Mouse (Mus musculus) T-helper 1 cell (primary cell): ENCODE data around the gene Bptf.
"Not testable (repeated sequence)": the region's sequence is repeated elsewhere in the genome, so short reads cannot be mapped to it uniquely, and the experiment has no call there.

Experiments
- in situ Hi-C: fragments of 300-600 bp; cut with MboI, MseI; formaldehyde crosslinking; loops from one replicate; pipeline ENCODE4 v1.15.1; 2025; ENCODE audit warnings: high pct_unique_total_duplicates

Gene Bptf

DNA sequence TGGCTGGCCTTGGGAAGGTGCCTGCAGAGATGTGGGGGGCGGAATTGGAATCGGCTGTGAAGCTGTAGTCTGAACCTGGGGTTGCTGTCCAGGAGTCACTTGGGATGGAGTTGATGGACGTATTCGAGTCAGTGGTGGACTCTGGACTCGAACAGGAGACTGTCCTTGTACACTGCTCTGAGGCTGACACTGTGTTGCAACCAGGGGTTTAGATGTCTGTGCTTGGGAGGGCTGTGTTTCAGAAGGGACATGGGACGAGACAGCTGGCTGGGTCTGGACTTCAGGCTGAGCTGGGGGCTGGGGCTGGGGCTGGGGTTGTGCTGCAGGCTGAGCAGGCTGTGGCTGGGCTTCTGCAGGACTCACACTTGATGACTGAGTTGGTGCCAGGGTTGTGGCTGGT is 77.1 kb downstream of the Bptf start:
- in situ Hi-C loops, result loop anchor here (10.0 kb wide), 1 partner anchor 440 kb away; no protein-coding TSS in a partner anchor

DNA sequence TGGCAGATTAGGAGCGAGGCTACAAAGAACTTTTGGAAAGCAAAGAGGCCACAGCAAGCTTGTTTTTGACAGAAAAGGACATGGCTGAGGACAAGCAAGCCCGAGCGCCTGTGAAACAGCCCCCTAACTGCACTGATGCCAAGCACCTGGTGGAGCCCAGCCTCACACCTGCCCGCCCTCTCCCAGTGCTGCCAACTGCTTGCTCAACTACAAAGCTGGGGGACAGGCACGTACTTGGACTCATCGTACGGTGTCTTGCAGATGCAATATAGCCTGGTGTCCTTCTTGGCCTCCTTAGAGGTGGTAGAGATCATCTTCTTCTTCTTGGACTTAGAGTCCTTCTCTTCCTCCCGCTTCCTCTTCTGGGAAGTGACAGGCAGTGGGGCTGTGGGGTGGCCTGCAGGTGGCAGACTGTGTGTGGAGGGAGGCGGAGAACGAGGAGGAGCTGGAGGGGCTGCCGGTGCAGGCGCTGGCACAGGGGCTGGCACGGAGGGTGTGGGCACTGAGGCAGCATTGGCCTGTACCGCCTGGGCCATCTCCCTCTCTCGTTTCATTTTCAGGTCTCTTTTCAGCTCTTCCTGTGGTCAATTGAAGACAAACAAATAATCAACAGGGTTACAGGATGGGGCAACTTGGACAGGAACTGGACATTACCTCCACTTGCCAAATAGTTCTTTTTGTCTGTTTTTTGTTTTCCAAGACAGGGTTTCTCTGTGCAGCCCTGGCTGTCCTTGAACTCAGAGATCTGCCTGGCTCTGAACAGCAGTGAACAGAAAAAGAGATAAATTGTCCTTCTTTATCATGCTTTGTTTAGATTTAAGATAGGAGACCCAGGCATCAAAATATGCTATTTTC is 84.9 kb downstream of the Bptf start:
- in situ Hi-C loops, result loop anchor here (10.0 kb wide), 1 partner anchor 128 kb away; no protein-coding TSS in a partner anchor

DNA sequence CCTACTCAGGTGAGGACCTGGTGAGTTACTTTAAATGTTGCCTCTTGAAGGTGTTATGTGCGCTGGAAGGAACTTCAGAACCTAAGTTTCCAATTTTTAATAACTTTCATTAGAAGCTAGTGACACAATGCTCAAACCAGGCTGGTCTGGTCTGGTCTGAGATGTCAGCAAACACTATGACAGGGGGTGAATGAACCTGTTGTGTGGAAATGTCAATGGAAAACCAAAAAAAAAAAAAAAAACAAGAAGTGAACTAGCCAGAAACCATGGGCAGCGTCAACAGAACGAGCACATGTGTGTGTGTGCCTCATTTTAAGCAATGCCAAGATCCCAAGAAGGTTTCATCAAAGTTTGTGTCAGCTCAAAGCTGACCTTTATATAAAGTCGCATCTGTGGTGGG is 86.4 kb downstream of the Bptf start:
- in situ Hi-C loops, result loop anchor here (10.0 kb wide), 1 partner anchor 129 kb away; no protein-coding TSS in a partner anchor

DNA sequence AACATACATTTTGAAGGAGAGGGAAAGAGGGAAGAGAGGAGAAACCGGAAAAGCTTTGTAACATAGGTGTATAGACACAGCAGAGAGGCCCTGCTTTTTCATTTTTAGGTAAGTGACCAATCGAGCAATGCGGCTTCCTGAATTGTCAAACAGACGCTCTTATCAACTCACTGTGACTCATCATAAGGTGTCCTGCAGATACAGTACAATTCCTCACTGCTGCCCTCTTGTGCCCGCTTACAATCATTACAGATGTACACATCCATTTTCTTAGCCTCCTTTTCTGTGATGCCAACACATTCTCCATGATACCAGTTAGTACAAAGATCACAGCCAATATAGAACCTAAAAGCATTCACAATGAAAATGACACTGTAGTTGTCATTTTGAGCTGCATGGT is 87.6 kb downstream of the Bptf start:
- in situ Hi-C loops, result loop anchor here (10.0 kb wide), 1 partner anchor 130 kb away; no protein-coding TSS in a partner anchor

DNA sequence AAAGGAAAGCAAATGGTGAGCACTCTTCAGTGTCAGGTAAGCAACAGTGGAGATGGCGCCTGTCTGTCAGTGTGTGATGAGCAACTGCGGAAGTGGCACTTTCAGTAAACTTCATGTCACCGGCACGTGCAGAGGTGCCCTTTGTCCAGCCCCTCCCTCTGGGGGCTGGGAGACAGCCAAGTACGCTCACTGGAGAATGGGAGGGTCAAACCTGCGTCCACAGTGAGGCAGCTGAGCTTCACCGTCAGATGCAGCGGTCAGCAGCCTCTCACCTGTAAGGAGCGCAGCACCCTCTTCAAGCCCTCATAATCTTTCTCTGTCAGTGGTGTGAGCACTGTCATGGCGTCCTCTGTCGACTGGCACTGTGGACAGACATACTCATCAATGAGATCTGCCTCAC is 88.6 kb downstream of the Bptf start:
- in situ Hi-C loops, result loop anchor here (10.0 kb wide), 1 partner anchor 131 kb away; no protein-coding TSS in a partner anchor

DNA sequence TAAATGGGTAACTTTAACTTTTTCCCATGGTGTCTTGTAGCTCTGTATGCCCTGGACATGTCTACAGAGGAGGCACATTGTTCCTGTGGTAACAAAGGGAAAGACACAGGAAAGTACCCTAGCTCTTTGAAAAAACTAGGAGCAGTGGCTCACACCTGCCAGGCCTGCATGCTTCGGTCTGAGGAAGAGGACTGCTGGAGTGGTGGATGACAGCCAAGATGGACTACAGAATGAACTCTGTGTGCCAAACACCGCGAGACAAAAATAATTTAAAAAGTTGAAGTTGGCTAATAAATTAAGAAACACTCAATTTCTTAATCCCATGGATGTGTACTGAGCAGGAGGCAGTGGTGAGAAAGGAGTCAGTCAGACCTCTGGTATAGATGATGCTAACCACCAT is 90.5 kb downstream of the Bptf start:
- in situ Hi-C loops, result loop anchor here (10.0 kb wide), 1 partner anchor 133 kb away; no protein-coding TSS in a partner anchor

DNA sequence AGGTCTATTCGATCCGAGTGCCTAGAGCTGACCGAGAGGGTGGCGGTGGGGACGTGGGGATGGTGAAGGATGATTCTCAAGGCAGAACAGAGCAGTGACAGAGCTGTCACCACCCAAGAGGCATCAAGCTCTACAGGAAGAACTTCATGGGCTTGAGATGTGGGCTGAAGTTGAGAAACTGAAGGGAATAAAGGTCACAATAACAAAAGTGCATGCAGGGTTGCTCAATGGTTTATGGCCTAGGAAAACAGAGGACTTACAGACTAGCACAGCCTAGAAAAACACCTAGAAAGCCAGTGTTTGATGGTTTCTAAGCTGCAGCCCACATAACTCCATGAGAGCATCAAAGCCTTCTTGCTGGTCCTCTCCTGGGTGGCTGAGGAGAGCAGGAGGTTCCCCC is 92.5 kb downstream of the Bptf start:
- in situ Hi-C loops, result no loop called here

DNA sequence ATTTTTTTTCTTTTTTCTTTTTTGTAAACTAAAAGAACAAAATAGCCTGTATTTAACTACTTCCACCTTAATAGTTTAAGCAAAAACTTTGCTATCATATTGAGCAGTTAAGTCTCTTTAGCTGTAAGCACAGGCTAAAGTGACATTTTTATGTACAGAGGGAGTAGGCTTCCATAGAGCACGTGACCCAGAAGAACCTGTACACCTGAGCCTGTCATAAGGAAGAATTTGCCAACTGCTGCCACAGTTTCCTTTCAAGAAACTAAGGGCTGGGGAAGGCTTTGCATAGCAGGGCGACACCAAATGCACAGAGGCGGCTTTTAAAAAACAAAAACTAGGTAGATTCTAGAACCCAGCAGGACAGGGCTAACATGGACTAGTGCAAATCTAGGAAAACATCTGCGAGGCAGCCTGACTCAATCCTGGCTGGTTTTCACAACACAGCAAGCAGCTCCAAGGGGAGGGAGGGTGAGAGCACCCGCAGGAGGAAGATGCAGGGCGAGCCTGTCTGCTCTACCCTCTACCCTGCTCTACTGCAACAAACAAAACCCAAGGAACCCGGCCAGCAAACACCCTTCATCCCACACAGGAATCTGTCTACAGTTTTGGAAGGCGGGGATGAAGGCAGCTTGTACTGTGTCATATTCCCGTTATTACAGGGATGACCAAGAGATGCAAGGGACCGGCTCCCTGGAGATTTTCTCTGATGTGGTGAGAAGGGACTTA is 97.7 kb downstream of the Bptf start:
- in situ Hi-C loops, result no loop called here

DNA sequence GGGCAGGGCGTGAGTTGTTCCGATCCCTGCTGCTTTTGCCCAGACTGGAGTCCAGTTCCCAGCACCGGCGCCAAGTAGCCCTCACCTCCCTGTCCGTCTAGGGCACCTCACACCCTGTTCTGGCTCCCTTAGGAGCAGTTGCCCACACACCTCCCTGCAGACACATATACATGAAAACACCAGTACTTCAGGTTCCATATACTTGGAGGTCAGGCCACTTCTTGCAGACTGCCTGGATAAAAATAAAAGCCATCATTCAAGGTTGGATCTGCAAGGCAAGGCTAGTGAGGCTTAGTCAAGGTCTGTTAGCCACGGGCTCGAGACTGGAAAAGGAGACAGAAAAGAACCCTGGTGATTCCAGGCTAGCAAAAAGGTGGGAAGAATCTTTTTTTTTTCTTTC is 100.3 kb downstream of the Bptf start:
- in situ Hi-C loops, result no loop called here

DNA sequence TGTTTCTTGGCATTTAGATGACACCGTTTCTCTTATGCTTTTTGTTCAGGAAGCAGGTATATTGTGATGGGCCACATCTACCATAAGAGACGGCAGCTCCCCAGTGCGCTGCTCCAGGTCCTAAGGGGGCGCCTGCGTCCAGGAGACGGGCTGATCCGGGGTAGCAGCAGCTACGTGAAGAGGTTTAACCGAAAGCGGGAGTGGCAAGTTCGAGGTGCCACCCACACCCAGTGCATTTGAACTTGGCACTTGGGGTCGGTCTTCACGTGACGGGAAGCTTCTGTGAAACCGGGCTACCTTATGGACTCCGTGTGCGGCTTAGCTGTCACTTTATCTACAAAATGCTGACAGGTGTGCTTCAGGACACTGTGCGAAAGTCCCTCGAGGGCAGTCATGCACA is 102.4 kb downstream of the Bptf start:
- in situ Hi-C loops, result no loop called here

DNA sequence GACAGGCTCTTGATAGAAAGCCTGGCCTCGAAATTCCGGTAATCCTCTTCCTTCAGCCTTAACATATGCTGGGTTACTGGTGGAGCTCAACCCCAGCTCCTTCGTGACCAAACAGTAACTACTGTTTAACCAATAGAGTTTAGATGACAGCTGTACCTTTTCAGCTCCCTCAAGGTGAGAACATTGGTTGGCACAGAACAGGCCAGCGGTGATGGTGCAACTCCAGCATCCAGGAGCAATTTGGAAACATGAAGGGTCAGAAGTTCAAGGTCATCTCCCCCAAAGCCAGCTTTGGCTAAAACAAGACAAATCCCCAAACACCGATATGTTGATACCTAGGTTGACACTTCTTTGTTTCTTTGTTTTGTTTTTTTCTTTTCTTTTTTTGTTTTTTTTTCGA is 103.2 kb downstream of the Bptf start:
- in situ Hi-C loops, result no loop called here

DNA sequence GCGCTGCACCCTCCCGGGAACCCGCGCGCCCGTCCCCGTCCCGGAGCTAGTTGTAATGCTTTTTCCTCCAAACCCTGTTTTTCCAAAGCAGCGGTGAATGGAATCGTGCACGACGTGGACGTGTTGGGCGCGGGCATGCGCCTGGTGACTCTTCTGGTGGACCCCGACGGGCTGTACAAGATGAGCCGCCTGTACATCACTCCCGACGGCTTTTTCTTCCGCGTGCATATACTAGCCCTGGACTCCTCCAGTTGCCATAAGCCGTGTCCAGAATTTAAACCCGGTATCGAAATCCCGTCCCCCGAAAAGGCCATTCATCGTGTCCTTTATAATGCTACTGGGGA is 103.7 kb downstream of the Bptf start:
- in situ Hi-C loops, result no loop called here

DNA sequence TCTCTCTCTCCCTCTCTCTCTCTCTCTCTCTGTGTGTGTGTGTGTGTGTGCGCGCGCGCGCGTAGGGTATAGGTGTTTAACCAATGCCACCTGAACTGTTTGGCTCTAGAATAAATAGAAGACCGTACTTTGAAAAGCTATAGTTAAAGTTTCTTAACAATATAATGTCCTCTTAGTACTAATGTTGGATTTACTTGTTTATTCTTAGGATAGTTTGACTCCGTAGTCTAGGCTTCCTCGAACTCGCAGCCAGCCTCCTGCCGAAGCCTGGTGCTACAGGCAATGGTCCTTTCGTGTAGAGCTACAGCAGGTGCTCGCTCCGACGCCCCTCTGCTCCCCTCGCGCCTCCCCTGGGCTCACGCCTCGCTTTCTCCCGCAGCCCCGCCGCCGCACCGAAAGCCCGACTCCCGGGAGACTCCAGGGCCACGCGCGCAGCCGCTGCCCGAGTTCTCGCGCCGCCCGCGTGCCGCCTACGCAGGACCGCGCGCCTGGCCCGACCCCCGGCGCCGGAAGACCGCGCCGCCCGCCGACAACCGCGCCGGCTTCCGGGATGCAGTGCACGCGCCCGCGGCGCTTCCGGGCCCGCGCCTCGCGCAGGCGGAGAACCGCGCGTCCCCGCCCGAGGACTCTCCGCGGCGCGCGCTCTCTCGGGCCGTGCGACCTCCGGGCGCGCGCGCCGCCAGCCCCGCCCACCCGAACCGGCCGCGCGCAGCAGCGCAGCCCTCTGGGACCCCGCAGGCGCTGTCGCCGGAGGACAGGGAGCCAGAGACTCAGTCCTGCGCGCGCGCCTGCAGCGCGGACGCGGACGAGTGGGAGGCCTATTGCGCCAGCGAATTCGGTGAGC is 104.3 kb downstream of the Bptf start:
- in situ Hi-C loops, result no loop called here

DNA sequence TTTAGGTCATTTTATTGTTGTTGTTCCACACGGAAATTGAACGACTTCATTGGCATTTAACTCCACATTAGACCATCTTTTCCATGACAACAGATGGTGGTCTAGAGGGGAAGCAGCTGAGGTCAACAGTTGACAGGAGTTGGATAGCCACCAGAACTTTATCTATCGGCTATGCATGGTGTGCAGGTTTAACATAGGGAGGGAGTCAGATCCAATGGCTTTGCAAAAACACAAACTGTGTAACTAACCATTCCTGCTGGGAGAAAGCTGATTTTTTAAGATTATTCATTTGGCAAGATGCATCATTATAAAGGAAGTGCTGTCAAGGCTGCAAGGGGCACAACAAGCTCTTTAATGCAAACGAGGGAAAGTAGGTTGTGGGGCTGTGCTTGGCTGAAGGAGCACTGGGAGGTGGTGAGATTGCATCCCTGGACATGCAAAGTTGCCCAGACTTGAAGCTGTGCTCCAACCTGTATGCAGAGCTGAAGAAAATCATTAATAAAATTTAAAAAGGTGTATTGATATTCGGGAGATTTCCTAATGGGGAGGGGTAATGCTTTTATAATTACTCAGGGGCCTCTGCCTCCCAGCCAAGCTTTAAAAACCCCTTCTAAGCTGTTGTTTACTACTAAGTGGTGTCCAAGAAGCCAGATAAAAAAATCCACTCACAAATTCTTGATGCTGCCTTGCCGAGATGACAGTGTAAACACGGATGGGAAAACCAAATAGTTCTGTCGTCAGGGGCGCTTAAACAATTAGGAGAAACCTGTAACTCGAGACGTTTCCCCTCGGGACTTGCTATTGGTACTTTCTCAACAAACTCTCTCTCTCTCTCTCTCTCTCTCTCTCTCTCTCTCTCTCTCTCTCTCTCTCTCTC is 105.1 kb downstream of the Bptf start:
- in situ Hi-C loops, result no loop called here

DNA sequence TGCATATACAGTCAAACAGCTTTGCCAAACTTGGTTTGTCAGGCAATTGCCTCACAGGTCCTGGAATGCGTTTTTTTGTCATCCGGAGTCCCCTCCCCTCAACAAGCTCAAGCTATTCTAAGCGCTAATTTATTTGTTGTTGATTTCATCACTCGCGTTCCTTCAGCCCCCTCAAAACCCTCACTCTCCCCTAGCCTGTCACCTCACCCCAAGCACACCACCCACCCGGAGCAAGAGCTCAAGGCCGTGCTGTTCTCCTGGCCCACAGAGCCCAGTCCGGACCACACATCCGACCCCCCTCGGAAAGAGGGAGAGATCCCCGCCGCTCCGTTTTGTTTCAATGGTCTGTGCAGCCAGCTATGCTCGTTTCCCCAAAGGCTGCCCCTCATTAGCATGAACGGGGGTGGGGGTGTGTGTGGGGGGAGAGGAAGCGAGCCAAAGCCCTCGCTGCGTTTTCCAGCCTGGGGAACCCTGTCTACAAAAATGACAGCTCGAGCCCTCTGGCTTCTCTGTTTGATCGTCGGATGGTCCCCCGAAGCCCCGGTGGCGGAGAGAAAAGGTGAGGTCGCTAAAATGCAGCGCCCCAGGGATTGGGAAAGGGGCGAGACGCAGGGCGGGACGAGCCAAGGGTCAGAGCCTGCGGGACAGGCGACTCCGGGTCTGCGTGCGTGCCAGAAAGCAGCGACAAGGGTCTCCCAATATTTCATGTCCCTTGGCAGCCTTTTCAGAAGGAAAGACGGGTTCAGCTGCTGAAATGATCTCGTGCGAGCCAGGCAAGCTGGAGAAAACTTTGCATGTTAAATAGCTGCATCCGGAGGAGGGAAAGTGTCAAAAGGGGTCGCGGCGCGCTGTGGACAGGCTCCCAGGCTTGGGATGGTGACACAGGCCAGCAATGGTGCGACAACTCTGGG is 106.3 kb downstream of the Bptf start, which contains the start of gene 1810010H24Rik:
1810010H24Rik (plus strand) TSS at position 271 of the 911 bp plus-strand sequence.
- in situ Hi-C loops, result no loop called here

DNA sequence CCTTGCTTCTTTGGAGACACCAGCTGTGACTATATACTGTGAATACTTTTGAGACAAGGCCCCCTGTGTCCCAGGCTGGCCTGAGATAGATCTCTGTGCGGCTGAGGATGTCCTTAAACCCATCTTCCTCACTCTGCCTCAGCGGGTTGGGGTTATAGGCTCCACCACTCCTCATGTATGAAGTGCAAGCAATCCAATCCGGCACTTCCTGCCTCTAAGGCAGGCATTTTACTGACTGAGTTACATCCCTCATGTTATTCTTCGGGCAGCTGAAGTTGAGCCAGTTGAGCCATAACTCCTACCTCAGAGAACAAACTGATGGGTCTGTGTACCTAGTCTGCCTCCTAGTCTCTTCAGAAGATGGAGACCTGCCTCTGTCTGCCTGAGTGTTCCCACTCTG is 107.5 kb downstream of the Bptf start:
- in situ Hi-C loops, result no loop called here

DNA sequence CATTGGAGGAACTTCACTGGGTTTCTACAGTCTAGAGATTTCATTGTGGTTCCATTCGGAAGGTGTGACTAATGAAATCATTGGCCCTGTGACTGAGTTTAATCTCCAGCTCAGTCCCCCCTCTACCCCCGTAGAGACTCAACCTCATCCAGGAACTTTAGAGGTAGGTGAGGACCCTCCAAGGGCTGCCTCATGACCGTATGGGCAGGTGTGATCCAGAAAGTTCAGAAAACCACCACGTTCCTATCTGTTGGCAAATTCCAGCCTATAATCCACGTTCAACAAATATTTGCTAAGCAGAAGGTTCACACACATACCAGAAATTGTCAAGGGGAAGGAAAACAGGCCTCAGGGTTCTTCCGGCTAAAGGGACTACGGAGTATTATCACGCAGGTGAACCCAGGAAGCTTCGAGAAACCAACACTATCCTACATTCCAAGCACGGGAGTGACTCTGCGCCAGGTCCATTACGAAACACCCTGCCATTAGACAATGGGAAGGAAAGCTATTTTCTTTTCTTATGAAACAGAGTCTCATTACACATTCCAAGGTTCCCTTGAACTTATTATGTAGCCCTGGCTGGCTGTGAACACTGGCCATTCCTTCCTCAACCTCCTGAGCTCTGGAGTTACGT is 109.8 kb downstream of the Bptf start:
- in situ Hi-C loops, result no loop called here

DNA sequence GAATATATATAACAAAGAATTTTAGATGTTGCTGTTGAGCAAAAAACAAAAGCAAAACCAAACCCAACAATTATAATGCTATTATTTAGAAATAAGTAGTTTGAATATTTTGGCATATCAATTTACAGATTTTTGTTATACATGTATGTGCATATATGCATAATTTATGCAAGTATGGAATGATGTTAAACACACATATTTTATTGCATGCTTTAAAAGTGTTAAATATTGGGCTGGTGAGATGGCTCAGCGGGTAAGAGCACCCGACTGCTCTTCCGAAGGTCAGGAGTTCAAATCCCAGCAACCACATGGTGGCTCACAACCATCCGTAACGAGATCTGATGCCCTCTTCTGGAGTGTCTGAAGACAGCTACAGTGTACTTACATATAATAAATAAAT is 112.2 kb downstream of the Bptf start:
- in situ Hi-C loops, result not testable (repeated sequence)

DNA sequence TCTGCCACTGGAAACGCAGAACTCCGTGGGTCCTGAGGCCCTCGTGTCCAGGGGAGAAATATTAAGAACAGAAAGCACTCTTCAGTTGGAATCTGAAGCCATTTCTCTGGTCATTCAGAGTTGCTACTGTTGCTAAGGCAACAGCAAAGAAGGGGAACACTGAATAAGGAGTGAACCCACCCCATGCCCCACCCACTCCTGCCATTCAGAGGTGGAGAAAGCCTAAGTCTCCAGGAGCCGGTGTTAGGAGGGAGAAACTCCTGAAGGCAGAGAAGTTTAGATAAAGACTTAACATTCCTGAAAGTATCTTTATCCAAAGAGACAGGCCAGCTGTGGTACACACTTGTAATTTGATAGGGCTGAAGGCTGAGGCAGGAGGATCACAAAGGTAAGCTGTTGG is 112.6 kb downstream of the Bptf start:
- in situ Hi-C loops, result no loop called here
